Mouse (Mus musculus): ENCODE measurements at regions not wholly inside any gene's neighbourhood (a gene's known extent, or its start where the extent isn't known, plus 50 kb on each side); places are given as distances from the start of the nearest gene placed in this dataset.

- WGBS (ENCODE audit: insufficient replicate concordance): 76% methylated on average over 8 of the region's 8 CpGs
- no peak overlapping the region for H3K4me2 ChIP-seq (ENCODE audit: low read depth, low read length)
- TF ChIP-seq CTCF (IDR thresholded peaks at IDR 0.05; ENCODE audit: low read depth): no peak
- no peak for TF ChIP-seq EP300 (IDR thresholded peaks at IDR 0.05; ENCODE audit: low read depth)
These were observed 201.5 kb downstream of the Vrk1 start for GRCm38 (mm10) chr12:106211488-106211887.

GRCm38 (mm10) chr12:106212397-106212796, 202.4 kb downstream of the Vrk1 start:
- 76% methylated on average over 5 of the region's 5 CpGs for WGBS (ENCODE audit: insufficient replicate concordance)
- no peak for TF ChIP-seq CTCF (IDR thresholded peaks at IDR 0.05; ENCODE audit: low read depth)
- TF ChIP-seq EP300 (IDR thresholded peaks at IDR 0.05; ENCODE audit: low read depth): no peak
- ATAC-seq (no peak), DNase-seq (no peak)
- no peak overlapping the region for H3K4me2 ChIP-seq (ENCODE audit: low read depth, low read length)
- no peak overlapping the region for H3K27ac ChIP-seq (ENCODE audit: low read depth)
- no peak overlapping the region for H3K9ac ChIP-seq (replicated peaks)
- no peak overlapping the region for H3K4me3 ChIP-seq (ENCODE audit: low read depth, low read length)
- no peaks in the 10 kb centered on the region for H3K4me1 ChIP-seq (ENCODE audit: insufficient read depth)
- H3K27me3 ChIP-seq (ENCODE audit: insufficient read depth, low read length): no peaks in the 10 kb centered on the region
- no peaks in the 10 kb centered on the region for H3K36me3 ChIP-seq (replicated peaks; ENCODE audit: insufficient read depth, low read length)
- no peaks in the 10 kb centered on the region for H3K9me3 ChIP-seq (ENCODE audit: low read length)

More at GRCm38 (mm10) chr12:106211488-106211887, 201.5 kb downstream of the Vrk1 start:
- ATAC-seq: no peak
- no peak overlapping the region for H3K9ac ChIP-seq (replicated peaks)
- no peaks in the 10 kb centered on the region for H3K27me3 ChIP-seq (ENCODE audit: insufficient read depth, low read length)
- H3K9me3 ChIP-seq (ENCODE audit: low read length): no peaks in the 10 kb centered on the region
- H3K4me3 ChIP-seq (ENCODE audit: low read depth, low read length): no peak overlapping the region
- H3K27ac ChIP-seq (ENCODE audit: low read depth): no peak overlapping the region
- no peaks in the 10 kb centered on the region for H3K36me3 ChIP-seq (replicated peaks; ENCODE audit: insufficient read depth, low read length)
- no peaks in the 10 kb centered on the region for H3K4me1 ChIP-seq (ENCODE audit: insufficient read depth)
- no peak for DNase-seq

- H3K4me2 ChIP-seq (ENCODE audit: low read depth, low read length): no peak overlapping the region
- no peak overlapping the region for H3K27ac ChIP-seq (ENCODE audit: low read depth)
- no peaks in the 10 kb centered on the region for H3K36me3 ChIP-seq (replicated peaks; ENCODE audit: insufficient read depth, low read length)
- DNase-seq: no peak
- no peaks in the 10 kb centered on the region for H3K27me3 ChIP-seq (ENCODE audit: insufficient read depth, low read length)
- no peak overlapping the region for H3K4me3 ChIP-seq (ENCODE audit: low read depth, low read length)
- ATAC-seq: no peak
- H3K9me3 ChIP-seq (ENCODE audit: low read length): no peaks in the 10 kb centered on the region
- no peaks in the 10 kb centered on the region for H3K4me1 ChIP-seq (ENCODE audit: insufficient read depth)
- TF ChIP-seq CTCF (IDR thresholded peaks at IDR 0.05; ENCODE audit: low read depth) (no peak), EP300 (IDR thresholded peaks at IDR 0.05; ENCODE audit: low read depth) (no peak)
- H3K9ac ChIP-seq (replicated peaks): no peak overlapping the region
- 20% methylated on average over 3 of the region's 3 CpGs for WGBS (ENCODE audit: insufficient replicate concordance)
These were observed 210.0 kb downstream of the Vrk1 start for GRCm38 (mm10) chr12:106220071-106220470.

- no peak overlapping the region for H3K27ac ChIP-seq (ENCODE audit: low read depth)
- no peak for TF ChIP-seq EP300 (IDR thresholded peaks at IDR 0.05; ENCODE audit: low read depth)
- TF ChIP-seq CTCF (IDR thresholded peaks at IDR 0.05; ENCODE audit: low read depth): no peak
- no peaks in the 10 kb centered on the region for H3K9me3 ChIP-seq (ENCODE audit: low read length)
- WGBS (ENCODE audit: insufficient replicate concordance): 56% methylated on average over 7 of the region's 7 CpGs
- H3K9ac ChIP-seq (replicated peaks): no peak overlapping the region
- H3K36me3 ChIP-seq (replicated peaks; ENCODE audit: insufficient read depth, low read length): no peaks in the 10 kb centered on the region
- no peaks in the 10 kb centered on the region for H3K4me1 ChIP-seq (ENCODE audit: insufficient read depth)
- no peaks in the 10 kb centered on the region for H3K27me3 ChIP-seq (ENCODE audit: insufficient read depth, low read length)
- no peak overlapping the region for H3K4me3 ChIP-seq (ENCODE audit: low read depth, low read length)
- DNase-seq (no peak), ATAC-seq (no peak)
- no peak overlapping the region for H3K4me2 ChIP-seq (ENCODE audit: low read depth, low read length)
These were observed 216.2 kb downstream of the Vrk1 start for GRCm38 (mm10) chr12:106226276-106226675.

- Histone ChIP-seq H3K9me3 (ENCODE audit: low read length) (no peaks in the 10 kb centered on the region), H3K4me2 (ENCODE audit: low read depth, low read length) (no peak overlapping the region), H3K4me1 (ENCODE audit: insufficient read depth) (no peaks in the 10 kb centered on the region), H3K4me3 (ENCODE audit: low read depth, low read length) (no peak overlapping the region), H3K9ac (replicated peaks) (no peak overlapping the region), H3K27me3 (ENCODE audit: insufficient read depth, low read length) (no peaks in the 10 kb centered on the region), H3K27ac (ENCODE audit: low read depth) (no peak overlapping the region), H3K36me3 (replicated peaks; ENCODE audit: insufficient read depth, low read length) (no peaks in the 10 kb centered on the region)
- WGBS (ENCODE audit: insufficient replicate concordance): 31% methylated on average over 25 of the region's 25 CpGs
- ATAC-seq (no peak), DNase-seq (no peak)
- TF ChIP-seq CTCF (IDR thresholded peaks at IDR 0.05; ENCODE audit: low read depth) (no peak), EP300 (IDR thresholded peaks at IDR 0.05; ENCODE audit: low read depth) (no peak)
These were observed 216.9 kb downstream of the Vrk1 start for GRCm38 (mm10) chr12:106226776-106227562.

- H3K4me2 ChIP-seq (ENCODE audit: low read depth, low read length): no peak overlapping the region
- H3K4me3 ChIP-seq (ENCODE audit: low read depth, low read length): no peak overlapping the region
- no peaks in the 10 kb centered on the region for H3K36me3 ChIP-seq (replicated peaks; ENCODE audit: insufficient read depth, low read length)
- TF ChIP-seq EP300 (IDR thresholded peaks at IDR 0.05; ENCODE audit: low read depth) (no peak), CTCF (IDR thresholded peaks at IDR 0.05; ENCODE audit: low read depth) (no peak)
- no peak overlapping the region for H3K27ac ChIP-seq (ENCODE audit: low read depth)
- H3K27me3 ChIP-seq (ENCODE audit: insufficient read depth, low read length): no peaks in the 10 kb centered on the region
- H3K4me1 ChIP-seq (ENCODE audit: insufficient read depth): no peaks in the 10 kb centered on the region
- ATAC-seq: no peak
- no peak for DNase-seq
- WGBS (ENCODE audit: insufficient replicate concordance): 39% methylated on average over 8 of the region's 8 CpGs
- H3K9ac ChIP-seq (replicated peaks): no peak overlapping the region
- H3K9me3 ChIP-seq (ENCODE audit: low read length): no peaks in the 10 kb centered on the region
These were observed 217.5 kb downstream of the Vrk1 start for GRCm38 (mm10) chr12:106227563-106227840.

Data from liver, postnatal 0 days (tissue).